Mouse (Mus musculus) thymus, adult 2 months (tissue): ENCODE results near the gene Rangrf. TPM values are rescaled to one million over a fixed set of nuclear protein-coding genes. Genes with fewer than 3 reads are reported as not detected.
"Not testable (repeated sequence)": the region's sequence is repeated elsewhere in the genome, so short reads cannot be mapped to it uniquely, and the experiment has no call there.

Experiments
- DNase-seq: peaks from one replicate; pipeline ENCODE4 v3.0.0; 2021
- H3K27ac ChIP-seq: fragments of 200-500 bp; 2 replicates; pipeline ENCODE4 v1.5.1; 2012; ENCODE audit warnings: low read length, control low read depth; ENCODE audit not compliant: control insufficient read depth, insufficient read depth
- H3K27me3 ChIP-seq: fragments of 200-500 bp; 2 replicates; pipeline ENCODE4 v1.6.1; 2012; ENCODE audit warnings: mild to moderate bottlenecking, low read length, moderate library complexity, mixed read lengths; ENCODE audit not compliant: control insufficient read depth, insufficient read depth
- H3K36me3 ChIP-seq: fragments of 200-500 bp; 2 replicates; pipeline ENCODE4 v1.6.1; 2012; ENCODE audit warnings: mild to moderate bottlenecking, low read length, moderate library complexity; ENCODE audit not compliant: control insufficient read depth, insufficient read depth
- H3K4me1 ChIP-seq: fragments of 200-500 bp; replicated peaks from 2 replicates; pipeline ENCODE4 v1.6.1; 2012; ENCODE audit warnings: low read length; ENCODE audit not compliant: control insufficient read depth, insufficient read depth
- H3K4me3 ChIP-seq: fragments of 200-500 bp; 2 replicates; pipeline ENCODE4 v1.5.1; 2012; ENCODE audit warnings: mild to moderate bottlenecking, low read length, control low read depth, moderate library complexity; ENCODE audit not compliant: control insufficient read depth, insufficient read depth
- CTCF ChIP-seq: fragments of 200-500 bp; IDR thresholded peaks from 2 replicates; pipeline ENCODE4 v1.5.1; 2012; ENCODE audit warnings: mild to moderate bottlenecking, control low read depth, low read length, moderate library complexity, borderline replicate concordance; ENCODE audit not compliant: control insufficient read depth, poor library complexity, insufficient read depth; ENCODE audit errors: extremely low read depth
- POLR2A ChIP-seq: fragments of 200-500 bp; IDR thresholded peaks from 2 replicates; pipeline ENCODE4 v1.6.1; 2012; ENCODE audit warnings: mild to moderate bottlenecking, low read length, control low read depth, moderate library complexity; ENCODE audit not compliant: control insufficient read depth, poor library complexity, insufficient read depth; ENCODE audit errors: extremely low read depth
- WGBS: fragments of 180-500 bp; shearing (Covaris S2); methylation state at CpG from one replicate; pipeline ENCODE4 v1.1.7; 2018; 5-methylcytosine and 5-hydroxymethylcytosine counted together
- polyA plus RNA-seq: library from polyadenylated mRNA; depleted of rRNA; stranded (reverse); fragments of >200 nt; gene quantifications from 2 replicates; pipeline ENCODE4 v1.2.3, GENCODE M21; 2012

Rangrf gene
- polyA plus RNA-seq, 1 experiment = 28.0 TPM

DNA sequence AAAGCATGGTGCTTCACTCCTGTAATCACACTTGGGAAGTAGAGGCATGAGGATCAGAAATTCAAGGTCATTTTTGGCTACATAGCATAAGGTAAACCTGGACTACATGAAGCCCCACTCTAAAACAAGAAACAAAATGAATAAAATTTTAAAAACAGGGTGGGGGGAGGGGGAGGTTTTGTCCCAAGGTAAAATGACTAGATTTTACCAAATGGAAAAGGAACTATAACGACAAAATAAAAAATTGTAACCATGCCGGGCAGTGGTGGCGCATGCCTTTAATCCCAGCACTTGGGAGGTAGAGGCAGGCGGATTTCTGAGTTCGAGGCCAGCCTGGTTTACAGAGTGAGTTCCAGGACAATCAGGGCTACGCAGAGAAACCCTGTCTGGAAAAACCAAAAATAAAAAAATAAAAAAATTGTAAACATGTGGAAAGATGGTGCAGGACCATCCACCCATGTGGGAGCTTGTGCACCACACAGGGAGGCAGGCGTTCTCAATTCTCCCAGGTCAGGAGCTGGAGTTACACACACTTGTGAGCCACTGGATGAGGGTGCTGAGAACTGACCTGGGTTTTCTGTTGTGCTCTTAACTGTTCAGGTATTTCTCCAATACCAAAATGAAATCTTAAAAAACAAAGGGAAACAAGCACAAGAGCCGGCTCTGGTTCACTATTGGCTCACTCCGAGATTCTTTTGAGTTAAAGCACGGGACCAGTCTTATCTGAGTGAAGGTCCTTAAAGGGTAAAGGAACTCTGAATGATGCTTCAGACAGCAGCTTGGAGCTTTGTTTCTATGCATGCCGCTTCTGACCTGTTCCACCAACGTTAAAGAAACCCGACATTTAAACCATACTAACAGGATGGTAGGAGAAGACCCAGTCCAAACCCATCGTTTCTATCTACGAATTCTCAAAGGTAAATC lies 35.7 kb upstream of the Rangrf start:
- no peak for DNase-seq
- no peaks in the 10 kb centered on the region for H3K36me3 ChIP-seq
- H3K4me1 ChIP-seq = peaks cover 2% of the 10 kb centered on the region
- no peak overlapping the region for H3K27ac ChIP-seq
- no peaks in the 10 kb centered on the region for H3K27me3 ChIP-seq
- H3K4me3 ChIP-seq = no peak overlapping the region
- no peak for TF ChIP-seq CTCF
- TF ChIP-seq POLR2A = no peak
- 94% methylated on average over 15 of the region's 15 CpGs for WGBS

DNA sequence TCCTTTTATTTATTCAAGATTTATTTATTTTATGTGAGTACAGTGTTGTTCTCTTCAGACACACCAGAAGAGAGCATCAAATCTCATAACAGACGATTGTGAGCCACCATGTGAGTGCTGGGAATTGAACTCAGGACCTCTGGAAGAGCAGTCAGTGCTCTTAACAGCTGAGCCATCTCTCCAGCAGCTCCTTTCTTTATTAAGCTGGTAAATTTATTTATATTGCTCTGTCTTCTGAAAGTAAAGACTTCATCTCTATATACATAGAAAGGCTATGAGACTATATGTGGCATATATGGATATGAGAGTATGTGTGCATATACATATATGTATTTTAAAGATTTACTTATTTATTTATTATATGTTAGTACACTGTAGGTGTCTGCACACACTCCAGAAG lies 34.5 kb upstream of the Rangrf start:
- no peaks in the 10 kb centered on the region for H3K36me3 ChIP-seq
- H3K4me1 ChIP-seq = peaks cover 2% of the 10 kb centered on the region
- 90% methylated on average over 1 of the region's 1 CpGs for WGBS
- no peak for DNase-seq
- no peaks in the 10 kb centered on the region for H3K27me3 ChIP-seq
- no peak overlapping the region for H3K27ac ChIP-seq
- TF ChIP-seq POLR2A = no peak
- no peak for TF ChIP-seq CTCF
- no peak overlapping the region for H3K4me3 ChIP-seq

DNA sequence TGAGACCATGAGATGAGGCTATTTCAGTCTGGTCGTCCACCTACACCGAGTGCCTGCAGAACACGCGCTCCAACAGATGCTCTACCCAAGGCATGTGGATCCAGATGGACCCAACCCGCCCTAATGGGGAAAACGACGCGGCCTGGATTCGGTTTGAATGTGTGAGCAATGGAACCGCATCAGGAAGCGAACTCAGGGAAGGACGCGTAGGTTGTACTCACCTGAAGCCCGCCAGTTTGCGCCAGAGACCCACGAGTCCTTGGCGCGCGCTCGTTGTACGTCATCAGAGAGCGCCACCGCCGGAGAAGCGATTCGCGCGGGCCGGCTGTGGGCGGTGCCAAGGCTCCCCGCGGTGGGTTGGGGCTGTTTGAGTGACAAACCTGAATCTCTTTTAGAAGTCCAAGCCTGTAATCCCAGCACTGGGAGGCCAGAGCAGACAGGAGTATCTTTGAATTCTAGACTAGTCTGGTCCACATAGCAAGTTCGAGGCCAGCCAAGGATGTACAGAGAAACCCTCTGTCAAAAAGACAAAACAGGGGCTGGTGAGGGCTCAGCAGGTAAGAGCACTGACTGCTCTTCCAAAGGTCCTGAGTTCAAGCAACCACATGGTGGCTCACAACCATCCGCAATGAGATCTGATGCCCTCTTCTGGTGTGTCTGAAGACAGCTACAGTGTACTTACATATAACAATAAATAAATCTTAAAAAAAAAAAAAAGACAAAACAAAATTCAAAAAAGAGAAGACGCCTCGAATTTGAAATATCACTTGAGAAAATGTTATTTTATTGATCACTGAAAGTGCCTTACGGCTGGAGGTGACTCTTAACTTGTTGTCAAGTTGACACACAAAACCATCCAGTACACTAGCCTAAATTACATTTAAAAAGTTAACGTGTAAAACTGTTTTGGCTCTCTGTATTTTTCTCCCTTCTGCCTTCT lies 33.5 kb upstream of the Rangrf start, which contains the start of gene Pfas:
Gene Pfas (minus strand): TSS at position 279 of the 940 bp plus-strand sequence.
- Histone ChIP-seq H3K4me1 (peaks cover 2% of the 10 kb centered on the region), H3K27me3 (no peaks in the 10 kb centered on the region), H3K4me3 (peak within 1 kb of the TSS; percentile 87), H3K27ac (no peak within 1 kb of the TSS), H3K36me3 (no peaks in the 10 kb centered on the region)
- TF ChIP-seq CTCF = no peak
- TF ChIP-seq POLR2A = peak; percentile 51; the same call in 1 of the 2 replicates
- 9% methylated on average over 38 of the region's 38 CpGs for WGBS
- DNase-seq = peak; percentile 94

DNA sequence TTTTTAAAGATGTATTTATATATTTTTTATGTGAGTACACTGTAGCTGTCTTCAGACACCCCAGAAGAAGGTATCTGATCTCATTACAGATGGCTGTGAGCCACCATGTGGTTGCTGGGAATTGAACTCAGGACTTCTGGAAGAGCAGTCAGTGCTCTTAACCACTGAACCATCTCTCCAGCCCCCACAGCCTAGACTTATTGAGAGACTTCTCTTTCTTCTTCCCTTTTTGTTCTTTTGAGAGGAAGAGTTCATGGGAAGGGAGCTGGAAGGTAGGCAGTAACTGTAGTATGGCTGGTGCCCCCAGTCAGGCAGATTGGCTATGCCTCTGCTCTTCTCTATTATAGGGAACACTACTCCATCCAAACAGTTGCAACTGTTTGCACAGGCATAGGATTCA lies 31.6 kb upstream of the Rangrf start:
- peaks cover 10% of the 10 kb centered on the region for H3K36me3 ChIP-seq
- DNase-seq, H3K4me1 ChIP-seq, H3K27ac ChIP-seq, H3K27me3 ChIP-seq, H3K4me3 ChIP-seq: not testable (repeated sequence)

DNA sequence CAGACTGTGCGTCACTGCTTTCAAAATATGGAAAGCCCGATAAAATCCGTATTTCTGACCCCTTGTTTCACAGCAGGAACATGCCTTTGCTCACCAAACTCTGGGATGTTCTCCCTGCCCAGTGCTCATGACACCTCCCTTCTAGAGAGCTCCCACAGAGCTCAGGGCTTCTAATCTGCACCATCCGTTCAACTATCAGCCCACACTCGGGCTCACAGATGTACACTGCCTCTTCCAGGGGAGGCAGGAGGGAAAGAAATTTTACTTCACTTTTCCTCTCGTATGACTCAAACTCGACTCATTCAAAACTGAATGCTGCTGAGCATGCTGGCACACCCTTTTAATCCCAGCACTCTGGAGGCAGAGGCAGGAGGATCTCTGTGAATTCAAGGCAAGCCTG lies 30.2 kb upstream of the Rangrf start:
- 95% methylated on average over 7 of the region's 7 CpGs for WGBS
- H3K4me3 ChIP-seq = no peak overlapping the region
- TF ChIP-seq POLR2A (no peak), CTCF (no peak)
- H3K27me3 ChIP-seq = no peaks in the 10 kb centered on the region
- DNase-seq = no peak
- no peaks in the 10 kb centered on the region for H3K4me1 ChIP-seq
- no peak overlapping the region for H3K27ac ChIP-seq
- peaks cover 20% of the 10 kb centered on the region for H3K36me3 ChIP-seq

DNA sequence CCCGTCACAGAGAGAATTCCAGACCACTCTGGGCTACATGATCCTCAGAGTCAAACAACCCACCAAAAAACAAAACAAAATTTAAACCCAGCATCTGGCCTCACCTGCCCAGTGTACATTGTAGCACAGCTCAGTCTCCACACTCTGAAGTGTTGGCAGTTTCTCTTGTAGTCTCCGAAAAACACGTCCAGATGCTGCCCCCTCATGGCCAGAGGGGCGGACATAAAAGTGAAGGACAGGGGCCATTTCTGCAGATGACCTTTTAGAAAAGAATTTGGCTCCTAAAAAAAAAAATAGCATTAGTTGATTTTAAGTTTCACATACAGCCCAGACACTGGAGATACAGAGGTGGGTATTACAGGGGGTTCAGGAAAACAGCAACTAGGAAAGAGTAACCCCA lies 28.6 kb upstream of the Rangrf start:
- no peak for TF ChIP-seq POLR2A
- TF ChIP-seq CTCF = no peak
- DNase-seq = no peak
- Histone ChIP-seq H3K36me3 (peaks cover 35% of the 10 kb centered on the region), H3K4me1 (no peaks in the 10 kb centered on the region), H3K4me3 (no peak overlapping the region), H3K27me3 (no peaks in the 10 kb centered on the region), H3K27ac (no peak overlapping the region)
- 82% methylated on average over 4 of the region's 4 CpGs for WGBS

DNA sequence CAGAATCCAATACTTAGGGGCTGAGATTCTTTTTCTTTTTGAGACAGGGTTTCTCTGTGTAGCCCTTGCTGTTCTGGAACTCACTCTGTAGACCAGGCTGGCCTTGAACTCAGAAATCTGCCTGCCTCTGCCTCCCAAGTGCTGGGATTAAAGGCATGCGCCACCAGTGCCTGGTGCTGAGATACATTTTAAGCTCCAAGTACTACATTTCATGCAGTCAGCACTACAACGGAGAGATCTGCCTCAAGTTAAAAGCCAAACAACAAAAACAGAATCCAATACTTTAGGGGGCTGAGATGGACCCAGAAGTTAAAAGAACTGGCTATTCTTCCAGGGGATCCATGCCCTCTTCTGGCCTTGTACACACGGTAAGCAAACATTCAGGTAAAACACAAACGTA lies 27.8 kb upstream of the Rangrf start:
- H3K27me3 ChIP-seq, H3K27ac ChIP-seq, H3K4me3 ChIP-seq, H3K4me1 ChIP-seq, DNase-seq: not testable (repeated sequence)
- 99% methylated on average over 4 of the region's 4 CpGs for WGBS
- peaks cover 36% of the 10 kb centered on the region for H3K36me3 ChIP-seq
